Mouse (Mus musculus): ENCODE results near the gene Rhbdl1.

GRCm38 (mm10) chr17:25843636-25844395 lies 6.7 kb upstream of the Rhbdl1 start:
- TF ChIP-seq GATA1 (IDR thresholded peaks at IDR 0.05; ENCODE audit: borderline replicate concordance, low read length) (no peak), FLI1 (IDR thresholded peaks at IDR 0.05; ENCODE audit: low read length) (no peak)
